Mouse (Mus musculus) neural tube, embryonic 12.5 days (tissue): ENCODE measurements around the gene Ube2cbp. TPM values are rescaled to one million over a fixed set of nuclear protein-coding genes. Genes with fewer than 3 reads are reported as not detected.
A peak's percentile ranks its signal among the peaks of the same experiment; 100 is the strongest.

ENCODE experiments used
- ATAC-seq: fragments of 200-750 bp; cut with Nextera tagmentation; 2 replicates; pipeline ENCODE4 v1.8.0; 2017; ENCODE audit warnings: low read depth, mild to moderate bottlenecking, moderate TSS enrichment, moderate library complexity; ENCODE audit not compliant: low FRiP score
- H3K27ac ChIP-seq: fragments of 300-500 bp; sonication (generic); 2 replicates; pipeline ENCODE4 v1.5.1; 2016
- H3K27me3 ChIP-seq: fragments of 300-500 bp; sonication (generic); replicated peaks from 2 replicates; pipeline ENCODE4 v1.6.1; 2016; ENCODE audit warnings: mild to moderate bottlenecking
- H3K36me3 ChIP-seq: fragments of 300-500 bp; sonication (generic); 2 replicates; pipeline ENCODE4 v1.6.1; 2016; ENCODE audit warnings: mild to moderate bottlenecking
- H3K4me1 ChIP-seq: fragments of 300-500 bp; sonication (generic); 2 replicates; pipeline ENCODE4 v1.6.1; 2016
- H3K4me2 ChIP-seq: fragments of 300-500 bp; sonication (generic); replicated peaks from 2 replicates; pipeline ENCODE4 v1.6.1; 2016; ENCODE audit warnings: mild to moderate bottlenecking
- H3K4me3 ChIP-seq: fragments of 300-500 bp; sonication (generic); 2 replicates; pipeline ENCODE4 v1.5.1; 2016
- H3K9ac ChIP-seq: fragments of 300-500 bp; sonication (generic); 2 replicates; pipeline ENCODE4 v1.6.1; 2016; ENCODE audit warnings: mild to moderate bottlenecking
- H3K9me3 ChIP-seq: fragments of 300-500 bp; sonication (generic); 2 replicates; pipeline ENCODE4 v1.6.1; 2016; ENCODE audit warnings: mild to moderate bottlenecking
- WGBS: fragments of 180-500 bp; shearing (Covaris S2); methylation state at CpG from one replicate; pipeline ENCODE4 v1.1.7; 2016; 5-methylcytosine and 5-hydroxymethylcytosine counted together
- polyA plus RNA-seq: library from polyadenylated mRNA; unstranded; fragments of >200 nt; fragmentation: Nextera tagmentation; extraction: Ambion mirVana; gene quantifications from 2 replicates; pipeline ENCODE4 v1.2.1, GENCODE M21; 2016

Gene Ube2cbp
- 7.0 and 7.1 TPM in 2 replicates for polyA plus RNA-seq

DNA sequence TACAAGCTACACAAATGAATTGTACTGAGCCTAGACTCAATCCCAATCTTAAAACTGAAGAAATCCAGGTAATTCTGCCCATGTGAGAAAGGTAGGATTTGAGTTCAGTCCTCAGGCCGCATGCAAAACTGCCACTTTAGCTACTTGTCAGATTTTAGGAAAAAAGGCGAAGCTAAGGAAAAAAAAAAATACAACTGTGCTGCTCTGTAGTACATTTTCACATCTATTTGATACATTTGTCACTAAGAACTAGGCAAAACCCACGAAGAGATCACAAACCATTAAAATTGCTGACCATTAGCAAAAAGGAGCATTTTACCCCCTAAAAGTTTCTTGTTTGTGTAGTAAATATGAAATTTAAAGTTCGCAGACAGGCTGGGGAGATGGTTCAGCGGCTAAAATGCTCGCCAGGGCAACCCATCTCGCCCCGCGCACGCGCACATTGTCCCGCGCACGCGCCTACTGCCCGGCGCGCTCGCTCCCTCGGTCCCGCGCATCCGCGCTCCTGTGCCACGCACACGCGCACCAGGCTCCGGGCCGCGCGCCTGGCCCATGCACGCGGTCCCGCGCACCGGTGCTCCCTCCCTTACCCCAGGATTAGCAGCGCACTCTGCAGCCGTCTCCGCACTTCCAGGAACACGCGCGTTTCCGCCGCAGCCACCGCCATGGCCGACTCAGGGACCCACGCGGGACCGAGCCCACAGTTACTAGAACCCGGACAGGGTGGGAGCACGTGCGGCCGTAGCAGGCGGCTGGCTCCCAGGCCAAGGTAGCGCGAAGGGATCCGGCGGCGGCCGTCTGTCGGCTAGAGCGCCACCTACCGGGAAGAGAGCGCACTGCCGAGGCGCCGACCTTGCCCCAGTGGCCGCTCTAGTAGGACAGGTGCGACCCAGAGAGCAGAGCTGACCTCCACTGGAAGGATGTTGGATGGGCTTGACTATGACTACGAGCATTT is at the start of gene Ube2cbp:
Gene Ube2cbp (minus strand): TSS at position 800 of the 955 bp plus-strand sequence.
- peak; percentile 81 for ATAC-seq
- WGBS, result 2% methylated on average over 70 of the region's 70 CpGs
- H3K36me3 ChIP-seq, result no peaks in the 10 kb centered on the region
- H3K4me2 ChIP-seq, result peak within 1 kb of the TSS; percentile 63
- peak within 1 kb of the TSS; percentile 87 for H3K9ac ChIP-seq
- H3K27ac ChIP-seq, result peak within 1 kb of the TSS; percentile 53
- H3K4me3 ChIP-seq, result peak within 1 kb of the TSS; percentile 64
- H3K27me3 ChIP-seq, result no peaks in the 10 kb centered on the region
- H3K9me3 ChIP-seq, result no peaks in the 10 kb centered on the region
- 0 out of 2 replicates have a peak, but pooled peaks cover 2% of the 10 kb centered on the region for H3K4me1 ChIP-seq

DNA sequence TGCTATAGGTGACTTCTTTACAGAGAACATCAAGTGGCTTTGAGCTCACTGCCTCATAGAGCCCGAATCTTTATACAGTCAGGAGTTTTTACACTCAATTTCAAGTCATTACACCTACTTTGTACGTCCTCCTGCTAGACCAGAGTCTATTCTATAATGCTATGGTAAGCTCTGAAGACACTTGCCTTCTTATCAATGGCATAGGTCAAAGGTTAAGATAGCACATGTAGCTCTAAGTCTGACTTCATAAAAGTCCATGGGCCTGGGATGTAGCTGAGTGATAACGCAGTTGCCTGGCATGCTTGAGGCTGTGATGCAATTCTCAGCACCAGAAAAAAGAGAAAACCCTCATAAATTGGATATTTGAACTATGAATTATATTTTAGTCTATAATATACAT is 49.6 kb upstream of the Ube2cbp start:
- no peak overlapping the region for H3K4me3 ChIP-seq
- no peak for ATAC-seq
- no peak overlapping the region for H3K4me2 ChIP-seq
- no peaks in the 10 kb centered on the region for H3K4me1 ChIP-seq
- H3K9me3 ChIP-seq, result no peaks in the 10 kb centered on the region
- H3K9ac ChIP-seq, result no peak overlapping the region
- H3K27ac ChIP-seq, result no peak overlapping the region
- WGBS, result 88% methylated on average over 3 of the region's 3 CpGs
- H3K27me3 ChIP-seq, result no peaks in the 10 kb centered on the region
- peaks cover 31% of the 10 kb centered on the region for H3K36me3 ChIP-seq

DNA sequence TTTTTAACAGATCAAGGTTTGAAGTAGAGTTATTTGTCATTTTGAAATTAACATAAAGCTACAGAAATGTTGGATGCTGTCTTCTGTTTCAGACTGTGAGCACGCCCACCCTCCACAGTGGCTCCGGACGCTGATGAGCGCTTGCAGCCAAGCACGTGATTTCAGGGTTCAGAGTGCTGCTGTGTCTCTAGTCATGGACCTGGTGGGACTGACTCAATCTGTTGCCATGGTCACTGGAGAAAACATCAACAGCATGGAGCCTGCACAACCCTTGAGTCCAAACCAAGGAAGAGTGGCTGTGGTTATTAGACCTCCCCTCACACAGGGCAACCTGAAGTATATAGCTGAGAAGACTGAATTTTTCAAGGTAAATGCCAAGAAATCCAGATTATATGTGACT is 49.0 kb upstream of the Ube2cbp start:
- no peak overlapping the region for H3K4me3 ChIP-seq
- H3K27ac ChIP-seq, result no peak overlapping the region
- whole genome bisulfite sequencing, result 76% methylated on average over 5 of the region's 5 CpGs
- H3K4me1 ChIP-seq, result no peaks in the 10 kb centered on the region
- H3K9ac ChIP-seq, result no peak overlapping the region
- no peak for ATAC-seq
- no peaks in the 10 kb centered on the region for H3K9me3 ChIP-seq
- no peak overlapping the region for H3K4me2 ChIP-seq
- H3K27me3 ChIP-seq, result no peaks in the 10 kb centered on the region
- H3K36me3 ChIP-seq, result peaks cover 31% of the 10 kb centered on the region

DNA sequence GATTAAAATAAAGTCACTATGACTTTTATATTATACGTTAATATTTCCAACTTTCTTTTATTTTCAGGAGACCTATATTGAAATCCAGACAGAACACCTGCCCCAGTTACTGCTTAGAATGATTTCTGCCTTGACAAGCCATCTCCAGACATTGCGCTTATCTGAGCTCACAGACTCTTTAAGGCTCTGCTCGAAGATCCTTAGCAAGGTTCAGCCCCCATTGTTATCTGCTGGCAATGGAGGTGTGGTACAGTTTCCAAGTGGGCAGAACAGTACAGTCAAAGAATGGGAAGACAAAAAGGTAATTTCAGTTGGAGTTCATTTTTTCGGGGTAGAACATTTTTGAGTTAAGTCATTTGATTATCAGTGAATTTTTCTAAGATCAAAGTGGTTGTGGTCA is 42.7 kb upstream of the Ube2cbp start:
- 90% methylated on average over 4 of the region's 4 CpGs for WGBS
- H3K4me1 ChIP-seq, result no peaks in the 10 kb centered on the region
- H3K9ac ChIP-seq, result no peak overlapping the region
- no peak overlapping the region for H3K27ac ChIP-seq
- no peak overlapping the region for H3K4me3 ChIP-seq
- H3K36me3 ChIP-seq, result peaks cover 3% of the 10 kb centered on the region; the same call in 1 of the 2 replicates
- H3K9me3 ChIP-seq, result no peaks in the 10 kb centered on the region
- H3K4me2 ChIP-seq, result no peak overlapping the region
- no peaks in the 10 kb centered on the region for H3K27me3 ChIP-seq
- no peak for ATAC-seq

DNA sequence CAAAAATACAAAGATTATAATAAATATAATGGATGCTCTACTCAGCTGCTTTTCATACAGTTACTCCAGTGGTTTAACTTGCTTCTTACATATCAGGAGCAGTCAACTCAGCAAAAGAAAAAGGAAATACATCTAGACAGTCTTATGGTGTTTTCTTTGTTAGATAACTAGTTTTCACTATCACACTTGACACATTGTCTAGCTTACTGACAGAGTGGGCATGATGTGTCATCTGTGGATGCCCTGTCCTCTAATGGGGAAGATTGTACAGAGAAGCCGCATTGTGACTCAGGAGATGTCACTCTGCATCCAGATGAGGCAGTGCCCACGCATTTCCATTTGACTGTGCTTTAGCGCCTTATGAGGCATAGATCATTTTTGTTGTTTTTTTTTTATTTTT is 34.3 kb upstream of the Ube2cbp start:
- Histone ChIP-seq H3K4me3 (no peak overlapping the region), H3K27me3 (no peaks in the 10 kb centered on the region), H3K9me3 (no peaks in the 10 kb centered on the region), H3K36me3 (peaks cover 12% of the 10 kb centered on the region), H3K9ac (no peak overlapping the region), H3K4me2 (no peak overlapping the region), H3K27ac (no peak overlapping the region), H3K4me1 (no peaks in the 10 kb centered on the region)
- no peak for ATAC-seq
- 96% methylated on average over 3 of the region's 3 CpGs for WGBS

DNA sequence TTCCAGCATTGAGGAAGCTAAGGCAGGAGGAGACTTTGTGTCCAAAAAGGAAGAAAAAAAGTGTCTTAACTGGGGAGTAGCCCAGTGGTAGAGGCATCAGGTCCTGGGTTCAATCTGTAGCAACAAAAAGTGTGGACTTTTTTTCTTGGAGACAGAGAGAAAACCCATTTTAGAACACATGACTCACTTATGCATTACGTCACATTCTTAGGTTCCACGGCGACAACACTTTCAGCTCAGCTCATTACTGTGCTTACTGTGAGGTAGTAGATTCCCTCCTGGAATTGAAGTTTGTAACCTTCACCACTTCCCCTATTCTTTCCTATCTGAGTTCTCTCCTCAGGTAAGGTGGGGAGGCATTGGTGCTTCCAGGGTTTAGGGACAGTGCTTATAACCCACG is 31.5 kb upstream of the Ube2cbp start:
- 91% methylated on average over 4 of the region's 4 CpGs for WGBS
- no peak for ATAC-seq
- no peaks in the 10 kb centered on the region for H3K9me3 ChIP-seq
- H3K36me3 ChIP-seq, result peaks cover 17% of the 10 kb centered on the region
- no peak overlapping the region for H3K4me3 ChIP-seq
- no peak overlapping the region for H3K27ac ChIP-seq
- no peak overlapping the region for H3K4me2 ChIP-seq
- no peak overlapping the region for H3K9ac ChIP-seq
- H3K27me3 ChIP-seq, result no peaks in the 10 kb centered on the region
- no peaks in the 10 kb centered on the region for H3K4me1 ChIP-seq

DNA sequence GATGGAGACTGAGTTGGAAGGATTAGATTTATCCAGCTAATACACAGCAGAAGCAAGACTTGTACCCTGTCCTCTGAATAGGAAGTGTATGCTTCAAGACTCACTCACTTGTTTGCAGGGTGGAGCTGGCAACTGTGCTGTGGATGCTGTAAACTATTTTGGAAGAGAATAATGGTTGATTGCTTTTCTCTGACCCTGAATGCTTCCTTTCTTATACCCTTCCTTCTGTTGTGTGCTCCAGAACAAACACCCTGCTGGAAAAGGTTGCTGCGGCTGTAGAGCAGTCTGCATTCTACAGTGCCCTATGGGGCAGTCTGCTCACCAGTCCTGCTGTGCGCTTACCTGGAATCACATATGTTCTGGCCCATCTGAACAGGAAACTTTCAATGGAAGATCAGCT is 27.0 kb upstream of the Ube2cbp start:
- 84% methylated on average over 2 of the region's 2 CpGs for WGBS
- ATAC-seq, result no peak
- Histone ChIP-seq H3K4me1 (no peaks in the 10 kb centered on the region), H3K36me3 (peaks cover 9% of the 10 kb centered on the region), H3K27me3 (no peaks in the 10 kb centered on the region), H3K4me2 (no peak overlapping the region), H3K9me3 (no peaks in the 10 kb centered on the region), H3K27ac (no peak overlapping the region), H3K4me3 (no peak overlapping the region), H3K9ac (no peak overlapping the region)

DNA sequence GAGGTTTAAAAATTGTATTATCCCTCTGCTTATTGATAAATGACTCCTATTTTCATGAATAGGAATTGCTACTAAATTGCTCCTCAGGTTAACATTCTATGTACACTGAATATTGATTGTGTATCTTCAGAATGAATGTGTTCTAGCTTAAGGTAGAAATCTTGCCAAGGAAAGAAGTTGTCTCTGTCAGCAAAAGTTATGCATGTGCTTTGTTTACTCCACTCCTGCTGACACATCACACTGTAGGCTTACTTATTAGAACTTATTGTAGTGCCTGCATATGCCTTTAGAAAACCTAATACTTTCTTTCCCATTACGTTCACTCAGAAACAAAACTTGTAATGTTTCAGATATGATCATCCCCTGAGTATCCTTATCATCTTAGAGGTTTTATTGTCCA is 17.5 kb upstream of the Ube2cbp start:
- Histone ChIP-seq H3K27ac (no peak overlapping the region), H3K27me3 (no peaks in the 10 kb centered on the region), H3K4me2 (no peak overlapping the region), H3K4me3 (no peak overlapping the region), H3K4me1 (no peaks in the 10 kb centered on the region), H3K9ac (no peak overlapping the region), H3K36me3 (no peaks in the 10 kb centered on the region), H3K9me3 (no peaks in the 10 kb centered on the region)
- no peak for ATAC-seq
- WGBS, result 98% methylated on average over 1 of the region's 1 CpGs

DNA sequence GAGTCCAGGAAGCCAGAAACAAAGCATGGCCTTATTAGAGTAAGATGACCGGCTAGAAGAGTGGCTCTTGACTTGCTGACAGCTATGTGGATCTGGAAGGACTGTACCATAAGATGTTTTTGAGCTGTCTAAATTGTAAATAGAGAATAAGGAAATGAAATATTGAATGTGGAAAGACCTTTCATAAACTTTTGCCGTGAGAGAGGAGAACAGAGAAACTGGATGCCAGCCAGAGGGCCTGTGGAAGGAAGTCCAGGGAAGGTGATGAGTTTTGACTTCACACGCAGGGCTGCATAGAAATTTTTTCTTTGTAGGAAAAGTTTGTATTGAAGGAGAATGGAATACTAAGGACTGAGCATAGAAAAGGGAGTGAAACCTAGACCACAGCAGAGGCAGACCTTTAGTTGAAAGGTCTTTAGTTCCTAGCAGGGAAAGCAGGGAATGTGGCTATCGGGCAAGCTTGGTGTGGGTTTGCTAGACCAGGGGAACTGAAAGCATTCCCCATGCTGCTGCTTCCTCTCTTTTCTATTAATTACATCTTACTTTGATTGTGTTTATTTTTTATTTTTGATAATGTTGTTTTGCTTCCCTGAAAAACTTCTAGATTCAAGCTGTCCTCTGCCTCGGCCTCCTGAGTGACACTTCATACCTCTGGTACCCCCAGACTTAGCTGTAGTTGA is 13.8 kb upstream of the Ube2cbp start:
- ATAC-seq, result no peak
- Histone ChIP-seq H3K27ac (no peak overlapping the region), H3K4me1 (no peaks in the 10 kb centered on the region), H3K9ac (no peak overlapping the region), H3K4me2 (no peak overlapping the region), H3K4me3 (no peak overlapping the region), H3K9me3 (no peaks in the 10 kb centered on the region), H3K36me3 (no peaks in the 10 kb centered on the region), H3K27me3 (no peaks in the 10 kb centered on the region)
- WGBS, result 90% methylated on average over 5 of the region's 5 CpGs

DNA sequence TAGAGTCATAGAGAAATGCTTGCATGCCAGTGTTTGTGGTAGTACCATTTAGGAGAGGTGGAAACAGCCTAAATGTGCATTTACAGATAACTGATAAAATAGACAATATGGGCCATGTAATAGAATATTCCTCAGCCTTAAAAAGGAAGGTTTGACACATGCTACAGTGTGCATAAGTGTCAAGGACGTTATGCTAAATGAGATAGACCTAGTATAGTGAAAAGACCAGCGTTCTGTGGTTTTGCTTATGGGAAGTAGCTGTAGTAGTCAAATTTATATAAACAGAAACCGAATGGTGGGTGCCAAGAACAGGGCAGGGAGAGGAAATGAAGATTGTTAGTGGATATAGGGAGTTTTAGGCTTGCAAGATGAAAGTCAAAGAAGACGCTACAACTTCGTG is 12.0 kb upstream of the Ube2cbp start:
- H3K4me1 ChIP-seq, result no peaks in the 10 kb centered on the region
- no peaks in the 10 kb centered on the region for H3K36me3 ChIP-seq
- no peak overlapping the region for H3K27ac ChIP-seq
- H3K9me3 ChIP-seq, result no peaks in the 10 kb centered on the region
- no peak overlapping the region for H3K4me3 ChIP-seq
- no peaks in the 10 kb centered on the region for H3K27me3 ChIP-seq
- no peak overlapping the region for H3K9ac ChIP-seq
- WGBS, result 89% methylated on average over 5 of the region's 5 CpGs
- no peak for ATAC-seq
- no peak overlapping the region for H3K4me2 ChIP-seq

DNA sequence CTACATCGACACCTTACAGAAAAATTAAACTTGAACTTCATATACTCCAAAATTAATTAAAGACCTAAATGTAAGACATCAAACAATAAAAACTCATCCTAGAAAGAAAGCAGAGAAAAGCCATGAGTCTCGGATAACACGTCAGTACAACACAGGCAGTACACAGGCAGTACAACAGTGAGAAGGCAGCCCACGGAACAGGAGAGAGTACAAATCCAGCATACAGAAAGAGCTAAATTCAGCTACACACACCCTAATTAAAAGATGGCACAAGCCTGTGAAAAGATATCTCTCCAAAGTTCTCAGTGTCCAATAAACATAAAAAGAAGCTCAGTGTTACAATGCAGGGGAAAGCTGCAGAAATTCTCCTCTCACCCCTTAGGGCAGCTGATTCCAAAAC is 11.2 kb upstream of the Ube2cbp start:
- no peaks in the 10 kb centered on the region for H3K36me3 ChIP-seq
- no peaks in the 10 kb centered on the region for H3K4me1 ChIP-seq
- H3K9me3 ChIP-seq, result no peaks in the 10 kb centered on the region
- H3K9ac ChIP-seq, result no peak overlapping the region
- no peak overlapping the region for H3K27ac ChIP-seq
- no peak overlapping the region for H3K4me3 ChIP-seq
- WGBS, result 90% methylated on average over 4 of the region's 4 CpGs
- no peak overlapping the region for H3K4me2 ChIP-seq
- no peak for ATAC-seq
- no peaks in the 10 kb centered on the region for H3K27me3 ChIP-seq

DNA sequence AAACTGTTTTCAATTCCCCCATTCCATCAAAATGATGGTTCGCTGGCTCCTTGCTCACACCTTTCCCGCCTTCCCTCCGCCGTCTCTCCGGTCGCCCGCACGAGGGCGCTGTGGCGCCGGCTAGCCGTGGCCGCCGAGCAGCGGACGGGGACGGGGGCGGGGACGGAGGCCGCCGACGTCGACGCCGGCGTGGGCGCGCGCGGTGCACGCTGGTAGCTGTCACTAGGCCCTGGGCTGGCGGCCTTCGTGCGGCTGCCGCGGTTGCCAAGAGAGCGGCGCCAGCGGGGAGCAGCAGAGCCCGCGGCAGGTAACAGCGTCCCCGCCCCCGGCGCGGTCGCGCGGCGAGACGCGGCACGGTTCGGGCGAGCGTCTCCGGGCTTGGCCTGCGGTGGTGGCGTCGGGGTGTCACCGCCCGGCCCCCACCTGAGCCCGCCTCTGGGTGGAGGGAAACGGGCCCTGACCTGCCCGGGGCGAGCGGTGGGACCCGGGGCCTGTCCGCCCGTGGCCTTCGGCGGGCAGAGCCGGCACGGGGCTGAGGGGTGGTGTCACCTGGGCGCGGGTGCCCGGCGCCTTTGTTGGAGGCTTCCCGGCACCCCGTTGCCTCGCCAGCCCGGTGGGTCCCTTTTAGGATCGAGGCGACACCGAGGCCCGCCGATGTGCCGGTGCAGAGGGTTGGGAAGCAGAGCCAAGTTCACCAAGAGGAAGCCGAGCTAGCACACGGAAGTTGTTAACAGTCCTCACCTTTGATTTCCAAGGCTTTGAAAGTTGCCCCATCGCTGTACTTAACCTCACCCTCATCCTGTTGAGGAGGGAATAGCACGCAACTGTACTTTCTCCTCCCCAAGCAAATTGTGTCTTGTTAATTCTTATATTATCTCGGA is 2.5 kb upstream of the Ube2cbp start, which contains the start of gene Dop1a:
Gene Dop1a (plus strand): TSS at position 165 of the 881 bp plus-strand sequence.
- Histone ChIP-seq H3K27ac (peak within 1 kb of the TSS; percentile 37; the same call in 1 of the 2 replicates), H3K36me3 (no peaks in the 10 kb centered on the region), H3K9me3 (no peaks in the 10 kb centered on the region), H3K9ac (peak within 1 kb of the TSS; percentile 86), H3K4me2 (peak within 1 kb of the TSS; percentile 92), H3K4me1 (0 out of 2 replicates have a peak, but pooled peaks cover 2% of the 10 kb centered on the region), H3K27me3 (no peaks in the 10 kb centered on the region), H3K4me3 (peak within 1 kb of the TSS; percentile 84)
- WGBS, result under 1% methylated on average over 93 of the region's 93 CpGs
- ATAC-seq, result peak; percentile 94
